Mouse (Mus musculus): Measurements from ENCODE around the gene Lpcat2b.

The Lpcat2b gene

DNA sequence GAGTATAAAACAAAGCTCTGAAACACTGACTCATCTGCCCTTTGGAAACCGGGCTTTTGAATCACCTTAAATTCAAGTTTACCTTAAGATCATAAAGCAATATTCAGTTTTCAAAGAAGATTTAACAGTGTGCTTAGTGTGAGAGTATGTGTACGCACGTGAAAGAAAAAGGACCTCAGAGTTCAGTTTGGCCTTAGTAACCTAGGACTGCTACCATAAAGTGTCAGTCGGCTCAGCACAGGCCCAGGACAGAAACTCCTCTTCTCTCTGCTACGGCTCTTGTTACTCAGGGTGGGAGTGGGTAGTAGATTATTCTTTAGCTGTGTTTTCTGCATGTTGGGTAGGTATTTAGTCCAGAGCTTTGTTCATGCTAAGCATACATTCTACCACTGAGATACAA is 18.3 kb downstream of the Lpcat2b start:
- DNase-seq: no peak

DNA sequence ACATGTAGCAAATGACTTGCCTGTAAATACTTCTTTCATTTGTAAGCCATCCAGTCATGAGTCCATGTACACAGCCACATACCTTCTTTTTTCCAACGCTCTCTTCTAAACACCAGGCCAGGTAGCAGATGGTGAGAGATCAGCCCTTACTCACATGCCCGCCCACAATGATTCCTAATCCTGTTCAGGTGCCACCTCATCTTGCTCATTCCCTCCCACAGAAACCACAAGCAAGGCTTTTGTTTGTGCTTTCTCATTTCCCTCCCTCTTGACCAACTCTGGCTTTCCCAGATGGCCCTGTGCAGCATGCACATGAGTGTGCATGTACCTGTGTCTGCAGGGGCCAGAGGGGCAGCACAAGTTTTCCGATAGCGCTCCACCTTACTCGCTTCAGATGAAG is 18.9 kb downstream of the Lpcat2b start:
- DNase-seq: no peak

DNA sequence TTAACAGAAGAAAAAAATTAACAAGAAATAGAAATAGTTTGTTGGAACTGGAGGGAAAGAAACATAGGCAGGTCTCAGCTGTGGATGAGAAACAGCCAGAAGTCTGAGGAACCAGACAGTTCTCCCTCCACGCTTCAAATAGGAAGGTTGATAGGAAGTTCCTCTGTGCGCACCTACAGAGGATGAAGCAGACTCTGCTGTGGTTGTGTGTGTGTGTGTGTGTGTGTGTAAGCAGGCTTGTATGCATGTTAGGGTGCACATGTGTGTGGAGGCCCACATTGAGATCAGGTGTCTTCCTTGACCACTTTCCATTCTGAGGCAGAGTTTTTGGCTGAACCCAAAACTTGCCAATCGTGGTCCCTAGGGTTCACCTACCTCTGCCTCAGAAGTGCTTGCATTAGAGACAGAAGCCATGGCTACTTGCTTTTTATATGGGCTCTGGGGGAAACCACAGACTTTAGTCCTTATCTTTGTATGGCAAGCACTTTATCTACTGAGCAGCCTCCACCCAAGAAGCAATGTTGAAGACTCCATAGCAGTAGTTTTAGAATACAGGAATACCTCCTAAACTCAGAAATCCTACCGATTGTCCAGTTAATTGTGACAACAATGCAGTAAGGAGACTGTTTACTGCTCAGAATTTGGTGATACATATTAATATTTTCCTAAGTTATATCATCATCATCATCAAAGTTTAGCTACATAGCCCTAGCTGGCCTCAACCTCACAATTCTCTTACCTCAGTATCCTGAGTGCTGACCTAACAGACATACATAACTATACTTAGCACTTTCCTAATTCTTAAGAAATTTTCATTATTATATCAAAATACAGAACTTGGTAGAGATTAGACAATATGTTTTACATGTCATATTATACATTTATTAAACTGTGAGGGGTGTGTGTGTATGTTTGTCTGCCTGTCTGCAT is 31.1 kb downstream of the Lpcat2b start:
- DNase-seq: no peak

DNA sequence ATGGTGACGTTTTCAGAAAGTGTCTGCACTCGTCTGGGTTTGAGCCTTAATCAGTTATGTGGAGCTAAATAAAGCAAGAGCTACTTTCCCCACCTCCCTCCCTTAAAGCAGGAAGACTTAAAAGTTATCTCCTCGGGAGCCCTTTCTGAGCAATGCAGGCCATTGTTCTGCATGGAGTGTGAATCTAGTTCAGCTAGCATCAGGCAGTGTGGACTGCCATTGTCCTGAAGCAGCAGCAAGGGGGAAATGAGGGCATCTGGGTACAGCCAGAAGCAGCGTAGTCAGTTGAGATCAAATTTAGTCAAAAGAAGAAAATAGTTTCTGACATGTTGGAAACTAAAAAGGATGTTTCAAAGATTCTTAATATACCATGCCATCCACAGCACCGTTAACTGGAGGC is 35.2 kb downstream of the Lpcat2b start:
- DNase-seq: no peak

DNA sequence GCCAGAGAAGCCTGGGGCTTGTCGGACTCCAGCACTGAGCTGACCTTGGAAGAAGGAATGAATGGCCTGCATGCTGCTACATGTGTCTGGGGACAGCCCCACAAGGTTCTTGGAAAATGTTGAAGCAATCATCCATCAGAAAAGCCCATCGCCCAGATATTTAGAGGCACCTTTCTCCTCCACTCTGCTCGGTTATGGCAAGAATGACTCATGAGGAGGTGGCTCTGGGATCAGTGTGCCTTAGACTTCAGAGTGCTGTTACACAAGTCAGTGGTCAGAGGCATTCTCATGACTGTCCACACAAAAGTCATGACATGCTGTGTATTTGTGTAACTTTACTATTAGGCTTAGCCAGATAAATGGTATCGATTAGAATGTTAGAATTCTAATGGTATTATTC is 35.7 kb downstream of the Lpcat2b start:
- DNase-seq: no peak

DNA sequence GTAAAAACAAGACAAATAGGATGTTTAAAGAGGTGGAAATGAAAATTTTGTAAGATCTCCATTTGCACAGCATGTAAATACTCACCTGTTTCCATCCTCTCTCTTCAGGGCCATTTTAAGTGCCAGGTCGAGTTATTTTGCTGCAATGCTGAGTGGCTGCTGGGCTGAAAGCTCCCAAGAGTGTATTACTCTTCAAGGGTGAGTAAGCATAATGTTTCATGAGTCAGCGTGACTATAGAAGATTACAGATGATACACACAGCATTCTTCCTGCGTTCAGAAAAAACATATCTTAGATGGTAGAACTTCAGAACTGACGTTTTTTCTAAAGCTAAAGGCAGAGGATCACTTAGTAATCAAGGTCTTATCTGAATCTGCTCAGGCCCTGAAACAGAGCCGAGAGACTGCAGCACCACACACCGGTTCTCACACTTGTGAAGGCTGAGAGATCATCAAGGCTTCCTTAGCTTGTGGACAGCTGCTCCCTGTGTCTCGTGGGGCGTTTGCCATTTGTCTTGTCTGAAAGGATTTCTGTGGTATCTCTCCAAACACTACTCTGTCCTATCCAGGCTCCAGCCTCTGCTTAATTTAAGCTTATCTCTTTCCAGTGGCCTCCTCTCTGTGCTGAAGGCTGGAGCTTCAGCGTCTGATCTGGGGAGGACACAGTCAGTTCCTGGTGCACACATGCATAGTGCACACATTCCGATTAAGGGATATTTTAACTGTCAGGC is 39.4 kb downstream of the Lpcat2b start:
- no peak for DNase-seq

DNA sequence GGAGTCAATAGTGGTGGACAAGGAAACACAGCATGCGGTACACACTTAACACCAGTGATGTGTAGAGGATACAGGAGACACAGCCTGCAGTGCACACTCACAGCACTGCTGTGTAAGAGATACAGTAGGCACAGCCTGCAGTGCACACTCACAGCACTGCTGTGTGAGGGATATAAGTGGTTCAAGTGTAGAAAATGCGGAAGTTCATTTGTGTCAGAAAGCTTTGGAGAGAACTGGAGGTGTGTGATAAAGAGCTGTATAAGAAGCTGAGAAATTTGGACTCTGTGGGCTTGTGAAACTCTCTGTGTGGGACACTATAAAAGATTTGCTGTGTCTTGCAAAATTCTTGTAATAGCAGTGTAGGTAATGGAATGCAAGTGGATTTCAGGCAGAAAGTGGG is 48.8 kb downstream of the Lpcat2b start:
- DNase-seq: no peak
